ENCODE assay signal across 8 mouse cellular contexts in genomic region chr4:145361065-145361464, GRCm38 (mm10). TPM values are rescaled to one million over a fixed set of nuclear protein-coding genes. Genes with fewer than 3 reads are reported as not detected.
A peak's percentile ranks its signal among the peaks of the same experiment; 100 is the strongest.
DNase-seq lines count a peak whose midpoint lies in the region; ATAC-seq and TF ChIP-seq lines count a peak whose summit lies in the region.

No protein-coding gene starts in this region.

- no peaks in the 10 kb centered on the region for H3K79me2 ChIP-seq in heart, adult 2 months (replicated peaks; ENCODE audit: control insufficient read depth, insufficient read depth, low read length)

- H3K4me3 ChIP-seq in heart, postnatal 0 days (ENCODE audit: low read depth, low read length): peak overlapping the region; percentile 21; the same call in 1 of the 2 replicates
- no peak overlapping the region for H3K4me3 ChIP-seq in heart, adult 2 months

- TF ChIP-seq CTCF in heart, postnatal 0 days (IDR thresholded peaks at IDR 0.05; ENCODE audit: low read depth): no peak
- no peak for TF ChIP-seq CTCF in heart, adult 2 months (IDR thresholded peaks at IDR 0.05)

- no peak for ATAC-seq in heart, postnatal 0 days (ENCODE audit: insufficient read depth, low read depth)
- no peak for ATAC-seq in cerebellum, adult (ENCODE audit: insufficient number of reproducible peaks, low FRiP score, low TSS enrichment)

- no peaks in the 10 kb centered on the region for H3K36me3 ChIP-seq in heart, postnatal 0 days (replicated peaks; ENCODE audit: control insufficient read depth, insufficient read depth, low read length)
- no peaks in the 10 kb centered on the region for H3K36me3 ChIP-seq in heart, adult 2 months (ENCODE audit: control insufficient read depth, insufficient read depth, low read length)

- intact Hi-C loops in heart, adult 2 months (cut with DNase I): no loop called here
- intact Hi-C loops in left cerebral cortex, postnatal 36 days (cut with DNase I): no loop called here

- no peak overlapping the region for H3K27ac ChIP-seq in heart, postnatal 0 days (ENCODE audit: low read depth)
- no peak overlapping the region for H3K27ac ChIP-seq in heart, adult 2 months

- H3K4me2 ChIP-seq in heart, postnatal 0 days (ENCODE audit: low read depth, low read length): peak overlapping the region; percentile 36; the same call in 1 of the 2 replicates

- H3K9me3 ChIP-seq in heart, postnatal 0 days (replicated peaks; ENCODE audit: control insufficient read depth, low read length): no peaks in the 10 kb centered on the region

- no peaks in the 10 kb centered on the region for H3K27me3 ChIP-seq in heart, postnatal 0 days (ENCODE audit: control insufficient read depth, insufficient read depth, low read length)
- no peaks in the 10 kb centered on the region for H3K27me3 ChIP-seq in heart, adult 2 months (ENCODE audit: control insufficient read depth, insufficient read depth, low read length)

- no peak for TF ChIP-seq EP300 in heart, postnatal 0 days (IDR thresholded peaks at IDR 0.05; ENCODE audit: low read depth)
- TF ChIP-seq EP300 in heart, adult 2 months (IDR thresholded peaks at IDR 0.05; ENCODE audit: insufficient read depth, low read depth, low read length): no peak

- H3K9ac ChIP-seq in heart, postnatal 0 days (replicated peaks; ENCODE audit: low read depth, low read length): no peak overlapping the region
- no peak overlapping the region for H3K9ac ChIP-seq in heart, adult 2 months (ENCODE audit: low read depth, low read length)

- no peaks in the 10 kb centered on the region for H3K4me1 ChIP-seq in heart, postnatal 0 days (ENCODE audit: control insufficient read depth, insufficient read depth)
- H3K4me1 ChIP-seq in heart, adult 2 months (ENCODE audit: control insufficient read depth, insufficient read depth, low read length): no peaks in the 10 kb centered on the region

- no peak for TF ChIP-seq POLR2A in heart, adult 2 months (IDR thresholded peaks at IDR 0.05; ENCODE audit: insufficient read depth, low read depth, low read length)

- WGBS in heart, postnatal 0 days: 0% methylated on average over 12 of the region's 12 CpGs
- WGBS in heart, adult 2 months: 2% methylated on average over 12 of the region's 12 CpGs

- no peak for DNase-seq in heart, postnatal 0 days (ENCODE audit: low spot score)
- DNase-seq in heart, adult 2 months: no peak
- peak; percentile 53 for DNase-seq in adrenal gland, adult 8-10 months
- peak; percentile 2 for DNase-seq in kidney, postnatal 14 days
- DNase-seq in ovary, postnatal 36 days (ENCODE audit: low spot score): peak; percentile 41
- no peak for DNase-seq in Muller cell, postnatal 12 days (ENCODE audit: inconsistent ontology term)
- DNase-seq in left cerebral cortex, postnatal 36 days (ENCODE audit: low spot score in 2 of 2): no peak

RNA-seq across cellular contexts. Expression of gene Tnfrsf8, which starts 46.1 kb away (rescaled TPM):
- total RNA-seq in heart, postnatal 0 days (2014; rRNA removed; ENCODE audit: low replicate concordance): not detected in 2 replicates
- 0.04 and 0.05 TPM in 2 replicates for polyA plus RNA-seq in heart, postnatal 0 days (2015; fragmentation: Nextera tagmentation; extraction: Ambion mirVana)
- under 1 TPM; 0.11 to 0.18 TPM for total RNA-seq in heart, adult 2 months (2021)
- polyA plus RNA-seq in heart, adult 2 months (2012; rRNA removed): 0.12 and 0.16 TPM in 2 replicates
- total RNA-seq in adrenal gland, adult 8-10 months (2022): under 1 TPM; 0.22 to 0.87 (median 0.48) TPM
- 1 to 10 TPM in 1 of 2 experiments, under 1 TPM in 1; 0.77 to 1.3 TPM for total RNA-seq in left cerebral cortex, postnatal 36 days (2021)

Comparison
In these comparisons a context has a peak if more than half of its experiments do, and no peak if none do; other contexts are left out.
1. DNase-seq: peak in adrenal gland, adult 8-10 months (single experiment), kidney, postnatal 14 days (single experiment) and ovary, postnatal 36 days (single experiment); none in heart, postnatal 0 days (single experiment), heart, adult 2 months (0 of 2), Muller cell, postnatal 12 days (single experiment) and left cerebral cortex, postnatal 36 days (0 of 2).